Mouse (Mus musculus): ENCODE results near the gene Gpx7. TPM values are rescaled to one million over a fixed set of nuclear protein-coding genes. Genes with fewer than 3 reads are reported as not detected.
A peak's percentile ranks its signal among the peaks of the same experiment; 100 is the strongest.

Gene Gpx7
- polyA plus RNA-seq, 1 experiment from 2014 or later, result 68.5 TPM

DNA sequence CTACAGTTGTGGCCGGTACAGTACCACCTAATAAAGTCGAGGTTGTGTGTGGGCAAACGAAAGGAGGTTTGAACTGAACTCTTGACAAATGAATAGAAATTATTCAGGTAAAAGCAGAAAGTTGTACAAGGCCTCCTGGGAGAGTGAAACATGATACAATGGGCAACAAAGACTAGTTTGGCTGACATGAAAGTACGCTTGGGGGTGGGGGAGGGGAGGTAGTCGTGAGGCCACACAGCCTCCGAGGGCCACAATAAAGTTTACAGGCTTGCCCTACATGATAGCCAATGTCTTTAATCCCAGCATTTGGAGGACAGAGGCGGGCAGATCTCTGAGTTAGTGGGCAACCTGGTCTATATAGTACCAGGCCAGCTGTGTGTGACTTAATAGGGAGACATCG is 860 bp upstream of the Gpx7 start:
- 44% methylated on average over 8 of the region's 8 CpGs for WGBS
- Histone ChIP-seq H3K4me3 (ENCODE audit: control insufficient read depth in 1 of 2, insufficient read depth in 1 of 2, low read depth in 1 of 2, low read length in 2 of 2) (no peak overlapping the region), H3K9ac (ENCODE audit: low read length) (no peak overlapping the region), H3K4me2 (ENCODE audit: low read length) (0 out of 2 replicates have a peak overlapping the region, but pooled peaks have one; percentile 2), H3K27ac (replicated peaks in 1 of 2; ENCODE audit: control insufficient read depth in 1 of 2, insufficient read depth in 1 of 2, low read depth in 2 of 2, low read length in 2 of 2) (no peak overlapping the region), H3K36me3 (ENCODE audit: control insufficient read depth, insufficient read depth, low read length) (peaks cover 3% of the 10 kb centered on the region; the same call in 1 of the 2 replicates), H3K4me1 (ENCODE audit: control insufficient read depth in 2 of 2, insufficient read depth in 2 of 2, low read length in 2 of 2) (peaks cover 6 to 15% of the 10 kb centered on the region in 2 experiments), H3K27me3 (ENCODE audit: control insufficient read depth, insufficient read depth, low read length) (no peaks in the 10 kb centered on the region), H3K9me3 (ENCODE audit: control insufficient read depth, low read length) (no peaks in the 10 kb centered on the region)
- no peak for ATAC-seq (ENCODE audit: insufficient number of reproducible peaks, insufficient read depth, low FRiP score, low read depth)

DNA sequence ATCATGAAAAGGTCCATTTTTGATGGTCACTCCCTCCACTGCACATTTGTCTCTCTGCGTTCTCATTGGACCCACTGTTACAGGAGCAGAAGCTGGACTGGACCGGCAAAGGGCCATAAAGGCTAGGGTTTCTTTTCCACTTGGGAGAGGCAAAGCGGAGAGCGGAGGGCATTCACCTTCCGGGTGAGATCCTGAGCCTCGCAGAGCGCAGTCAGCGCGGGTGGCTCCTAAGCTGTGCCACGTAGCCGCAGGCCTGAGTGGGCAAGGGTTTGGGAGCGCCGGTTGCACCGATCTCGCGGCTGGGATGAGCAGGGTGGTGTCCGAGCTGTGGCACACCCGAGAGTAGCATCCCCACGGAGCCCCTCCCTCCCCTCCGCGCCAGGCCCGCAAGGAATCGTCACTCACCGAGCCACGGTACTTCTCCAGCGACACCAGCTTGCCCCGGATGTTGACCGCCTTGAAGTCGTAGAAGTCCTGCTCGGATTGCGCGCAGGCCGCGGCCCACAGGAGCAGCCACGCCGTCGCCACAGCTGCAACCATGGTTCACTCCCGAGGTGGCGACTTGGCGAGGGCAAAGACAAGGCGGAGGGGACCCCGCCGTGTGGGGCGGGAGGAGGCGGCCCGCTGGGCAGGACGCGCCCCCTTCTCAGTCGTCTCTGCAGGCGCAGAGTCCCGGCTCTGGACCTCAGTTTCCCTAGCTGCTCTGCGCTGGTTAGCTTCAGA is 462 bp downstream of the Gpx7 start:
- Histone ChIP-seq H3K36me3 (ENCODE audit: control insufficient read depth, insufficient read depth, low read length) (peaks cover 5% of the 10 kb centered on the region; the same call in 1 of the 2 replicates), H3K9ac (ENCODE audit: low read length) (peak overlapping the region; percentile 90), H3K4me3 (ENCODE audit: control insufficient read depth in 1 of 2, insufficient read depth in 1 of 2, low read depth in 1 of 2, low read length in 2 of 2) (peak overlapping the region; percentile 56 to 61), H3K27ac (replicated peaks in 1 of 2; ENCODE audit: control insufficient read depth in 1 of 2, insufficient read depth in 1 of 2, low read depth in 2 of 2, low read length in 2 of 2) (peak overlapping the region; percentile 74 to 87), H3K27me3 (ENCODE audit: control insufficient read depth, insufficient read depth, low read length) (no peaks in the 10 kb centered on the region), H3K4me2 (ENCODE audit: low read length) (peak overlapping the region; percentile 94), H3K4me1 (ENCODE audit: control insufficient read depth in 2 of 2, insufficient read depth in 2 of 2, low read length in 2 of 2) (peaks cover 6 to 15% of the 10 kb centered on the region in 2 experiments), H3K9me3 (ENCODE audit: control insufficient read depth, low read length) (no peaks in the 10 kb centered on the region)
- 2% methylated on average over 51 of the region's 52 CpGs for WGBS
- ATAC-seq (ENCODE audit: insufficient number of reproducible peaks, insufficient read depth, low FRiP score, low read depth), result peak; percentile 62

DNA sequence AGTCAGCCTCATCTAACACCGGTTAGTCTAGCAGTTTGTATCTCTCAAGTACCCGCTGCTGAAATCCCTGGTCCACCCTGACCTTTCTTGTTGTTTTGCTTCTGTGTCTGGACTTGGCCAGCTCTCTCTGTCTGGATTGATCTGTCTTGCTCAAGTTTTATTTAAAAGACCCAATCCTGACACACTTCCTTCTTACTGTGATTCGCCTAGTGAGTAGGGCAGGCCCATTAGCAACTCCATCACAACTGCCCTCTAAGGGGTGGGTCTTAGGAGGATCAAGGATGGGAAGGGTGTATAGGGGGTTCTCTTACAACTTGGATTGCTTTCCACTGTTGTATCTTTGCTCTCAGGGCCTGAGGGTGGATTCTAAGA is 1.0 kb downstream of the Gpx7 start:
- H3K9me3 ChIP-seq (ENCODE audit: control insufficient read depth, low read length), result no peaks in the 10 kb centered on the region
- H3K27me3 ChIP-seq (ENCODE audit: control insufficient read depth, insufficient read depth, low read length), result no peaks in the 10 kb centered on the region
- H3K9ac ChIP-seq (ENCODE audit: low read length), result peak overlapping the region; percentile 90
- peak overlapping the region; percentile 94 for H3K4me2 ChIP-seq (ENCODE audit: low read length)
- H3K27ac ChIP-seq (replicated peaks in 1 of 2; ENCODE audit: control insufficient read depth in 1 of 2, insufficient read depth in 1 of 2, low read depth in 2 of 2, low read length in 2 of 2), result peak overlapping the region; percentile 74 to 87
- ATAC-seq (ENCODE audit: insufficient number of reproducible peaks, insufficient read depth, low FRiP score, low read depth), result peak; percentile 56; the same call in 1 of the 2 replicates
- peaks cover 6 to 15% of the 10 kb centered on the region in 2 experiments for H3K4me1 ChIP-seq (ENCODE audit: control insufficient read depth in 2 of 2, insufficient read depth in 2 of 2, low read length in 2 of 2)
- WGBS, result 66% methylated on average over 3 of the region's 3 CpGs
- peak overlapping the region; percentile 56 to 61 for H3K4me3 ChIP-seq (ENCODE audit: control insufficient read depth in 1 of 2, insufficient read depth in 1 of 2, low read depth in 1 of 2, low read length in 2 of 2)
- H3K36me3 ChIP-seq (ENCODE audit: control insufficient read depth, insufficient read depth, low read length), result peaks cover 10% of the 10 kb centered on the region

DNA sequence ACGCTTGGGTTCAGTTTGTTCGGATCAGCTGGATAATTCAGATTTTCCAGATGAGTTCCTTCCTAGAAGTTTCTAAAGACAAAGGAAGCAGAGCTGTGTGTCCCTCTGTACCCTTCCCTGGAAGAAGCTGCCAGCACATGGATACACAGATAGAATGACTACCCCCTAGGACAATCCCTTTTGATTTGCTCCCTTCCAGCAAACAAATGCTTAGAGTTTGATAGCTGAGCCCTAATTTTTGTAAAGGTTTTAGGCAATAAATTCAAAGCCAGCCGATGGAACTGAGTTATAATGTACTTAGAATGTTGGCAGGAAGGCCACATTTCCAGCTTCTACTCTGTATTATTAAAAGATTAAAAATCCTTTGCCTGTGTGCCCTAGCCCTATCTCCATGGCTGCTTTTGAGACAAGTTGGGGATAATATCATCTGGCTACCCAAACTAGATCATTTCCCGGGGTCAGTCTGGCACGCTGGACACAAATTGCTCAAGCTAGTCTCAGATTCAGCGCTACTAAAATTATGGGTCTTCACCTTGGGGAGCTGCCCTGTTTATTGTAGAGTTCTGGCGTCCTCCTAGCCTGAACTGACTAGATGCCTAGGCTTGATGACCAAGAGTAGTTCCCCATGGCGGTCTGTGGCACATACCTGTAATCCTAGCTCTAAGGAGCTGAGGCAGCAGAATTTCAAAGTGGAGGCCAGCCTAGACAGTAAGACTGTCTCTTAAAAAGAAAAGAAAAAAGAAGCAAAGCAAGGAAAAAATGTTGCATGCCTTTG is 2.7 kb downstream of the Gpx7 start:
- H3K4me2 ChIP-seq (ENCODE audit: low read length), result no peak overlapping the region
- ATAC-seq (ENCODE audit: insufficient number of reproducible peaks, insufficient read depth, low FRiP score, low read depth), result no peak
- 87% methylated on average over 8 of the region's 8 CpGs for WGBS
- H3K4me1 ChIP-seq (ENCODE audit: control insufficient read depth in 2 of 2, insufficient read depth in 2 of 2, low read length in 2 of 2), result peaks cover 6 to 15% of the 10 kb centered on the region in 2 experiments
- H3K9ac ChIP-seq (ENCODE audit: low read length), result no peak overlapping the region
- H3K27me3 ChIP-seq (ENCODE audit: control insufficient read depth, insufficient read depth, low read length), result no peaks in the 10 kb centered on the region
- no peaks in the 10 kb centered on the region for H3K9me3 ChIP-seq (ENCODE audit: control insufficient read depth, low read length)
- H3K4me3 ChIP-seq (ENCODE audit: control insufficient read depth in 1 of 2, insufficient read depth in 1 of 2, low read depth in 1 of 2, low read length in 2 of 2), result no peak overlapping the region
- H3K27ac ChIP-seq (replicated peaks in 1 of 2; ENCODE audit: control insufficient read depth in 1 of 2, insufficient read depth in 1 of 2, low read depth in 2 of 2, low read length in 2 of 2), result no peak overlapping the region
- peaks cover 17% of the 10 kb centered on the region for H3K36me3 ChIP-seq (ENCODE audit: control insufficient read depth, insufficient read depth, low read length)

DNA sequence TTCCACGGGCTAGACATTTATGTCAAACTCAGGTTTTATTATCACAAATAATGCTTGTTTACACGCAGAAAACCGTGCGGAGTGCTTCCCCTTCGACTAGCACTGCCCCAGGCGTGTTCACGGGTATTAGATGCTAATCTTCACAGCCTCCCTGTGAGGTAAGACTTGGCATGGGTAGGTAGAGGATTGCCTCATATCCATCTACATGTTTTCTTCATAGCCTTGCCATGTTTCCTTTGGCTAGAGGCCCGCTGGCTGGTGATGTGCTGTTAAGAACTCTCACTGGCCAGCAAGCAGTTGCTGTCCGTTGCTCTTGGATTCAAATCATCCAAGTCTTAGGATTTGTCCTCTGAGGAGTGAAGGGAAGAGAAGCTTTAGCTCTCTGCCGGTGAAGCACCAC is 6.4 kb downstream of the Gpx7 start:
- Histone ChIP-seq H3K4me3 (ENCODE audit: control insufficient read depth in 1 of 2, insufficient read depth in 1 of 2, low read depth in 1 of 2, low read length in 2 of 2) (no peak overlapping the region), H3K4me2 (ENCODE audit: low read length) (no peak overlapping the region), H3K4me1 (ENCODE audit: control insufficient read depth in 2 of 2, insufficient read depth in 2 of 2, low read length in 2 of 2) (no peaks in the 10 kb centered on the region), H3K27ac (replicated peaks in 1 of 2; ENCODE audit: control insufficient read depth in 1 of 2, insufficient read depth in 1 of 2, low read depth in 2 of 2, low read length in 2 of 2) (no peak overlapping the region), H3K36me3 (ENCODE audit: control insufficient read depth, insufficient read depth, low read length) (peaks cover 17% of the 10 kb centered on the region), H3K9me3 (ENCODE audit: control insufficient read depth, low read length) (no peaks in the 10 kb centered on the region), H3K9ac (ENCODE audit: low read length) (no peak overlapping the region), H3K27me3 (ENCODE audit: control insufficient read depth, insufficient read depth, low read length) (no peaks in the 10 kb centered on the region)
- WGBS, result 86% methylated on average over 10 of the region's 10 CpGs
- no peak for ATAC-seq (ENCODE audit: insufficient number of reproducible peaks, insufficient read depth, low FRiP score, low read depth)

DNA sequence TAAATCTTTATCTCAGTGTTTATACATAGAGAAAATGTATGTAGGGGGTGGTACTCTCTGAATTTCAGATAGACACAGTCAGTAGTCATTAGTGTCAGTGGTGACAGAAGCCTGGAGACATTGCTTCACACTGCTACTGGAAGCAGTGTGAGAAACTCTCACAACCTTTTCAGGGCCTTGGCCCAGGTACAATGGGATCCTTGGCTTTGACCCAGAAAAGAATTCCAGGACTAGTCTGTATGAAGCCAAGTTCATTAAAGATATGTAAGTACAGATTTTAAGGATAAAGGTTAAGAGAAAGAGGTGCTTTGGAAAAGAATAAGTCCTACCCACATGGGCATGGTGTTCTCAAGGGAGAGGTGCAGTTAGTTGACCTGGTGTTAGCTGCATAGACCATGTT is 12.5 kb downstream of the Gpx7 start:
- Histone ChIP-seq H3K36me3 (ENCODE audit: control insufficient read depth, insufficient read depth, low read length) (no peaks in the 10 kb centered on the region), H3K9ac (ENCODE audit: low read length) (no peak overlapping the region), H3K9me3 (ENCODE audit: control insufficient read depth, low read length) (peaks cover 8% of the 10 kb centered on the region; the same call in 1 of the 2 replicates), H3K4me1 (ENCODE audit: control insufficient read depth in 2 of 2, insufficient read depth in 2 of 2, low read length in 2 of 2) (peaks cover 0 to 6% of the 10 kb centered on the region in 2 experiments; a peak in 2 of 4 replicates), H3K27ac (replicated peaks in 1 of 2; ENCODE audit: control insufficient read depth in 1 of 2, insufficient read depth in 1 of 2, low read depth in 2 of 2, low read length in 2 of 2) (no peak overlapping the region), H3K27me3 (ENCODE audit: control insufficient read depth, insufficient read depth, low read length) (no peaks in the 10 kb centered on the region), H3K4me3 (ENCODE audit: control insufficient read depth in 1 of 2, insufficient read depth in 1 of 2, low read depth in 1 of 2, low read length in 2 of 2) (no peak overlapping the region), H3K4me2 (ENCODE audit: low read length) (no peak overlapping the region)
- ATAC-seq (ENCODE audit: insufficient number of reproducible peaks, insufficient read depth, low FRiP score, low read depth), result no peak

DNA sequence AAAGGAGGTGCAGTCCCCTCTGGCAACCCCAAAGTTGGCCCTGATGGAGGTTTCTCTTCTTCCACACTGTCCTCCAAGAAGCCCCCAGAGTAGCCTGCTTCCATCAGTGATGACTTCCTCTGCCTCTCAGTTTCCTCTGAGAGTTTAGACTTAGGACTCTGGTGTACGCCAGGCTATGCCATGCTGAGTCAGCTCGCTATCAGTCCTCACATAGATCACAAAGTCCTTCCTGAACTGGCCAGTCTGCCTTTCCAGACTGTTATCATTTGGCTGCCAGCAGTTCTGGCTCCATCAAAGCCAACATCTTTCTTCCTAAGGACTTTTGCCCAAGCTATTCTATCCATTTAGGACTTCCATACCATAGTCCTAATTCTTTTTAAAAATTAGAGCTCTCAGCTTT is 14.2 kb downstream of the Gpx7 start:
- H3K4me3 ChIP-seq (ENCODE audit: control insufficient read depth in 1 of 2, insufficient read depth in 1 of 2, low read depth in 1 of 2, low read length in 2 of 2), result no peak overlapping the region
- H3K36me3 ChIP-seq (ENCODE audit: control insufficient read depth, insufficient read depth, low read length), result no peaks in the 10 kb centered on the region
- H3K27me3 ChIP-seq (ENCODE audit: control insufficient read depth, insufficient read depth, low read length), result no peaks in the 10 kb centered on the region
- H3K27ac ChIP-seq (replicated peaks in 1 of 2; ENCODE audit: control insufficient read depth in 1 of 2, insufficient read depth in 1 of 2, low read depth in 2 of 2, low read length in 2 of 2), result no peak overlapping the region
- peaks cover 8% of the 10 kb centered on the region; the same call in 1 of the 2 replicates for H3K9me3 ChIP-seq (ENCODE audit: control insufficient read depth, low read length)
- no peak overlapping the region for H3K4me2 ChIP-seq (ENCODE audit: low read length)
- 43% methylated on average over 2 of the region's 2 CpGs for WGBS
- peak; percentile 52; the same call in 1 of the 2 replicates for ATAC-seq (ENCODE audit: insufficient number of reproducible peaks, insufficient read depth, low FRiP score, low read depth)
- H3K9ac ChIP-seq (ENCODE audit: low read length), result no peak overlapping the region
- peaks cover 6 to 8% of the 10 kb centered on the region in 2 experiments; a peak in 3 of 4 replicates for H3K4me1 ChIP-seq (ENCODE audit: control insufficient read depth in 2 of 2, insufficient read depth in 2 of 2, low read length in 2 of 2)

Data from heart, embryonic 14.5 days (tissue).